Mouse (Mus musculus) heart, embryonic 11.5 days (tissue): ENCODE measurements at regions not wholly inside any gene's neighbourhood (a gene's known extent, or its start where the extent isn't known, plus 50 kb on each side); places are given as distances from the start of the nearest gene placed in this dataset.

Experiments used
- ATAC-seq: fragments of 200-750 bp; cut with Nextera tagmentation; replicated peaks from 2 replicates; pipeline ENCODE4 v1.8.0; 2017; ENCODE audit warnings: moderate library complexity; ENCODE audit not compliant: insufficient number of reproducible peaks, low FRiP score, low TSS enrichment
- H3K27ac ChIP-seq: fragments of 300-500 bp; sonication (generic); 2 replicates; pipeline ENCODE4 v1.5.1; 2014; ENCODE audit warnings: mild to moderate bottlenecking, low read depth, low read length
- H3K27me3 ChIP-seq: fragments of 300-500 bp; sonication (generic); 2 replicates; pipeline ENCODE4 v1.6.1; 2014; ENCODE audit warnings: mild to moderate bottlenecking, low read length, mixed read lengths; ENCODE audit not compliant: control insufficient read depth, insufficient read depth
- H3K36me3 ChIP-seq: fragments of 300-500 bp; sonication (generic); 2 replicates; pipeline ENCODE4 v1.6.1; 2014; ENCODE audit warnings: mild to moderate bottlenecking, low read length, moderate library complexity, mixed read lengths; ENCODE audit not compliant: control insufficient read depth, insufficient read depth
- H3K4me1 ChIP-seq: fragments of 300-500 bp; sonication (generic); 2 replicates; pipeline ENCODE4 v1.6.1; 2014; ENCODE audit warnings: low read length; ENCODE audit not compliant: control insufficient read depth, insufficient read depth
- H3K4me2 ChIP-seq: fragments of 300-500 bp; sonication (generic); 2 replicates; pipeline ENCODE4 v1.6.1; 2014; ENCODE audit warnings: mild to moderate bottlenecking, moderate library complexity
- H3K4me3 ChIP-seq: fragments of 300-500 bp; sonication (generic); 2 replicates; pipeline ENCODE4 v1.5.1; 2014; ENCODE audit warnings: low read depth, low read length
- H3K9ac ChIP-seq: fragments of 300-500 bp; sonication (generic); 2 replicates; pipeline ENCODE4 v1.6.1; 2014; ENCODE audit warnings: mild to moderate bottlenecking, low read depth, low read length, moderate library complexity
- H3K9me3 ChIP-seq: fragments of 300-500 bp; sonication (generic); replicated peaks from 2 replicates; pipeline ENCODE4 v1.6.1; 2016; ENCODE audit warnings: low read length; ENCODE audit not compliant: control insufficient read depth
- WGBS: fragments of 180-500 bp; shearing (Covaris S2); extraction: QIAGEN DNeasy Blood & Tissue Kit; methylation state at CpG from one replicate; pipeline ENCODE4 v1.1.7; 2014; ENCODE audit not compliant: insufficient replicate concordance; 5-methylcytosine and 5-hydroxymethylcytosine counted together

GRCm38 (mm10) chr2:116697542-116697941 lies 180.9 kb upstream of the Tmco5 start:
- no peaks in the 10 kb centered on the region for H3K9me3 ChIP-seq
- no peaks in the 10 kb centered on the region for H3K4me1 ChIP-seq
- H3K9ac ChIP-seq: no peak overlapping the region
- no peak overlapping the region for H3K4me3 ChIP-seq
- no peak overlapping the region for H3K27ac ChIP-seq
- H3K4me2 ChIP-seq: no peak overlapping the region
- WGBS: 61% methylated on average over 5 of the region's 5 CpGs
- no peaks in the 10 kb centered on the region for H3K36me3 ChIP-seq
- ATAC-seq: no peak
- H3K27me3 ChIP-seq: no peaks in the 10 kb centered on the region

GRCm38 (mm10) chr2:116704705-116705104 lies 173.8 kb upstream of the Tmco5 start:
- no peak overlapping the region for H3K27ac ChIP-seq
- H3K9ac ChIP-seq: no peak overlapping the region
- no peaks in the 10 kb centered on the region for H3K27me3 ChIP-seq
- H3K4me2 ChIP-seq: no peak overlapping the region
- no peaks in the 10 kb centered on the region for H3K4me1 ChIP-seq
- no peak for ATAC-seq
- no peak overlapping the region for H3K4me3 ChIP-seq
- no peaks in the 10 kb centered on the region for H3K9me3 ChIP-seq
- no peaks in the 10 kb centered on the region for H3K36me3 ChIP-seq

- H3K9me3 ChIP-seq: no peaks in the 10 kb centered on the region
- no peaks in the 10 kb centered on the region for H3K27me3 ChIP-seq
- H3K36me3 ChIP-seq: no peaks in the 10 kb centered on the region
- no peak overlapping the region for H3K9ac ChIP-seq
- no peak overlapping the region for H3K4me2 ChIP-seq
- no peak overlapping the region for H3K4me3 ChIP-seq
- ATAC-seq: no peak
- H3K27ac ChIP-seq: no peak overlapping the region
- WGBS: 59% methylated on average over 4 of the region's 4 CpGs
- H3K4me1 ChIP-seq: no peaks in the 10 kb centered on the region
These were observed 168.9 kb upstream of the Tmco5 start for GRCm38 (mm10) chr2:116709608-116710007.

GRCm38 (mm10) chr2:116716529-116717201 lies 161.8 kb upstream of the Tmco5 start:
- Histone ChIP-seq H3K36me3 (no peaks in the 10 kb centered on the region), H3K4me1 (no peaks in the 10 kb centered on the region), H3K9ac (no peak overlapping the region), H3K27me3 (no peaks in the 10 kb centered on the region), H3K9me3 (no peaks in the 10 kb centered on the region), H3K4me2 (no peak overlapping the region), H3K27ac (no peak overlapping the region), H3K4me3 (no peak overlapping the region)
- no peak for ATAC-seq
- 74% methylated on average over 9 of the region's 9 CpGs for WGBS

DNA sequence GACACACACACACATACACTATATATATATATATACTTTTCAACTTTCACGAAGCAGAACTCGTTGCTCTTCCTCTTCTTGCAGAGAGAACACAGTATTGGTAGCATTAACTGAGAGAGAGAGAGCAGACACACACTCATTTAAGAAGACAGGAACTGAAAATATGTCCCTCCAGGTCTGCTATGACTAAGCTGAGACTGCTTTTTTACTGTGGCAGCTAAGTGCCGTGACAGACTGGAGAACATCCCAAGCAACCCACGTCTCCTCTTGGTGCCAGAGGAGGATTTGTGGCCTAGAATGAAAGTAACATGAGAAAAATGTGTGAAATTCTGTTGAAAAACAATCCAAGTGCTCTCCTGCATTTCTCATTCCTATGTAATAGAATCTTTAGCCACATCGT lies 159.9 kb upstream of the Tmco5 start:
- ATAC-seq: no peak
- H3K36me3 ChIP-seq: no peaks in the 10 kb centered on the region
- H3K9ac ChIP-seq: no peak overlapping the region
- H3K27me3 ChIP-seq: no peaks in the 10 kb centered on the region
- no peak overlapping the region for H3K4me3 ChIP-seq
- no peak overlapping the region for H3K27ac ChIP-seq
- no peaks in the 10 kb centered on the region for H3K4me1 ChIP-seq
- no peak overlapping the region for H3K4me2 ChIP-seq
- WGBS: 85% methylated on average over 5 of the region's 5 CpGs
- no peaks in the 10 kb centered on the region for H3K9me3 ChIP-seq

DNA sequence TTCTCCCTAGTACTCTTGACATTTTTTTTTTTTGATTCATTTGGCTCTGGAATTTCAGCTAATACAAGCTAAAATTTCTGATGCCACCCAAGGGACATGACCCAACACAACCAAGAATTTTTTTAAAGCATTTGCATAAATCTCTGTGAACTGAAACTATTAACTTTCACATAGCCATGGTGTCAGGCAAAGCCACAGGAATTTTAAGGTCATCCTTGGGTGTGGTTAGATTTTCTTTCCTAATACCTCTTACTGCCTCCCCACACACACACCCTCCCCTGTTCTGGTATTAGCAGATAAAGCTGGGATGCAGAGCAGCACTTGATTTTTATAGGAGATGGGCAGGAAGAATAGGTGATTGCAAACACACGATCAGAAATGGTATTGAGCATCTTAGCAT lies 150.9 kb upstream of the Tmco5 start:
- Histone ChIP-seq H3K9me3 (no peaks in the 10 kb centered on the region), H3K27me3 (no peaks in the 10 kb centered on the region), H3K27ac (no peak overlapping the region), H3K4me2 (no peak overlapping the region), H3K36me3 (no peaks in the 10 kb centered on the region), H3K4me1 (no peaks in the 10 kb centered on the region), H3K4me3 (no peak overlapping the region), H3K9ac (no peak overlapping the region)
- 54% methylated on average over 1 of the region's 1 CpGs for WGBS
- ATAC-seq: no peak

- 23% methylated on average over 3 of the region's 3 CpGs for WGBS
- Histone ChIP-seq H3K27ac (no peak overlapping the region), H3K9ac (no peak overlapping the region), H3K9me3 (no peaks in the 10 kb centered on the region), H3K4me2 (no peak overlapping the region), H3K4me1 (no peaks in the 10 kb centered on the region), H3K27me3 (no peaks in the 10 kb centered on the region), H3K4me3 (no peak overlapping the region), H3K36me3 (no peaks in the 10 kb centered on the region)
- ATAC-seq: 0 out of 2 replicates have a peak, but pooled peaks have one; percentile 39
These were observed 142.8 kb upstream of the Tmco5 start for GRCm38 (mm10) chr2:116735702-116736101.

DNA sequence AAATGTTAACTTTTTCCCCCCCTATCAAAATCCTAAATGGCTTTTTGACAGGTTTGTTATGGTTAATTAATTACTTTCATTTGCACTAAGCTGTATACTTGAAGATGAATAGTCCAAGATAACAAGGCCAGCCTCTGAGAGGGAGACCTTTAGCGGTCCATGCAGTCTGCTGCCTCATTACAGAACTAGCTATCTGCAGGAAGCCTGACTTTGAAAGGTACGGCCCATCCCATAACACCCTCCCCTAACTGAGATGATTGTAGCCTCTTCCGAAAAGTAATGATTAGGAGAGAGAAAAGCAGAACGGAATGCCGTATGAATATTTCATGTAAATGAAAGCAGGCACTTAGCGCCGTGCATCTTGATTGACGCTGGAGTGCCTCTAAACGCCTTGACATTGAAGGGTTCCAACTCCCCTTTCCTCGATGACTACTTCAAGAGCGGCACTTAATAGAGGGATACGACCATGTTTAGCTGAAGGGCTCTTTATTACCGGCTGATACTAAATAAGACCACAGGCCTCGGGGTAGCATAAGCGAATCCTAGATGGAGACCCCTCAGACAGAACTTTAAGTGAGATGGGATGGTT lies 109.9 kb upstream of the Tmco5 start:
- Histone ChIP-seq H3K9ac (no peak overlapping the region), H3K4me2 (peak overlapping the region; percentile 37), H3K27ac (no peak overlapping the region), H3K36me3 (no peaks in the 10 kb centered on the region), H3K4me3 (no peak overlapping the region), H3K4me1 (no peaks in the 10 kb centered on the region), H3K27me3 (peaks cover 3% of the 10 kb centered on the region; the same call in 1 of the 2 replicates), H3K9me3 (no peaks in the 10 kb centered on the region)
- no peak for ATAC-seq
- 51% methylated on average over 15 of the region's 15 CpGs for WGBS

DNA sequence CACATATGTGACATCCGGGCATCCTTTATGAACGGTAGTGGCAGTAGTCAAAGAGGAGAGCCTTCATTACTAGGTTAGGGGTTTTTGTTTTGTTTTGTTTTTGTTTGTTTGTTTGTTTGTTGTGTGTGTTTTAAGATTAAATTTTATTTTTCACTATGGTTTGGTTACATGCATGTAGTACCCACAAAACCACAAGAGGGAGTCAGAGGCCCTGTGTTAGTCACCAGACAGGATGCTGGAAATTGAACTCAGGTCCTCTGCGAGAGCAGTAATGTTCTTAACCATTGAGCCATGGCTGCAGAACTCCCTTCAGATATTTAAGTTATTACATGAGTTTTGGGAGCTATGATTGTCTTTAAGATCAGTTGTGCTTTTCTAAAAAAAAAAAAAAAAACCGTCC lies 109.3 kb upstream of the Tmco5 start:
- no peak overlapping the region for H3K27ac ChIP-seq
- H3K4me2 ChIP-seq: no peak overlapping the region
- peaks cover 3% of the 10 kb centered on the region; the same call in 1 of the 2 replicates for H3K27me3 ChIP-seq
- no peak overlapping the region for H3K4me3 ChIP-seq
- ATAC-seq: no peak
- no peaks in the 10 kb centered on the region for H3K4me1 ChIP-seq
- no peaks in the 10 kb centered on the region for H3K36me3 ChIP-seq
- no peak overlapping the region for H3K9ac ChIP-seq
- WGBS: 82% methylated on average over 4 of the region's 4 CpGs
- H3K9me3 ChIP-seq: no peaks in the 10 kb centered on the region
